Mouse (Mus musculus) hindbrain, embryonic 13.5 days (tissue): ENCODE results near the gene Ercc6l. TPM values are rescaled to one million over a fixed set of nuclear protein-coding genes. Genes with fewer than 3 reads are reported as not detected.
"Not testable (repeated sequence)": the region's sequence is repeated elsewhere in the genome, so short reads cannot be mapped to it uniquely, and the experiment has no call there.

Experiments
- ATAC-seq: fragments of 200-750 bp; cut with Nextera tagmentation; 2 replicates; pipeline ENCODE4 v1.8.0; 2017; ENCODE audit warnings: moderate TSS enrichment; ENCODE audit not compliant: low FRiP score
- H3K27ac ChIP-seq: fragments of 300-500 bp; sonication (generic); 2 replicates; pipeline ENCODE4 v1.5.1; 2015; ENCODE audit warnings: inconsistent platforms, mild to moderate bottlenecking, moderate library complexity
- H3K27me3 ChIP-seq: fragments of 300-500 bp; sonication (generic); 2 replicates; pipeline ENCODE4 v1.6.1; 2015; ENCODE audit warnings: mild to moderate bottlenecking, inconsistent platforms
- H3K36me3 ChIP-seq: fragments of 300-500 bp; sonication (generic); 2 replicates; pipeline ENCODE4 v1.6.1; 2015; ENCODE audit warnings: mild to moderate bottlenecking, inconsistent platforms
- H3K4me1 ChIP-seq: fragments of 300-500 bp; sonication (generic); replicated peaks from 2 replicates; pipeline ENCODE4 v1.6.1; 2015; ENCODE audit warnings: inconsistent platforms
- H3K4me2 ChIP-seq: fragments of 300-500 bp; sonication (generic); 2 replicates; pipeline ENCODE4 v1.6.1; 2015; ENCODE audit warnings: inconsistent platforms, mild to moderate bottlenecking, moderate library complexity
- H3K4me3 ChIP-seq: fragments of 300-500 bp; sonication (generic); 2 replicates; pipeline ENCODE4 v1.5.1; 2015; ENCODE audit warnings: mild to moderate bottlenecking, inconsistent platforms
- H3K9ac ChIP-seq: fragments of 300-500 bp; sonication (generic); 2 replicates; pipeline ENCODE4 v1.6.1; 2015; ENCODE audit warnings: mild to moderate bottlenecking, inconsistent platforms
- H3K9me3 ChIP-seq: fragments of 300-500 bp; sonication (generic); 2 replicates; pipeline ENCODE4 v1.6.1; 2016; ENCODE audit warnings: inconsistent platforms
- WGBS: fragments of 180-500 bp; shearing (Covaris S2); methylation state at CpG from one replicate; pipeline ENCODE4 v1.1.7; 2015; 5-methylcytosine and 5-hydroxymethylcytosine counted together
- polyA plus RNA-seq: library from polyadenylated mRNA; unstranded; fragments of >200 nt; fragmentation: Nextera tagmentation; extraction: Ambion mirVana; gene quantifications from 2 replicates; pipeline ENCODE4 v1.2.1, GENCODE M21; 2015

Gene Ercc6l
- polyA plus RNA-seq, 1 experiment from 2014 or later: 2.7 TPM

GRCm38 (mm10) chrX:102166521-102166920, 9.6 kb upstream of the Ercc6l start:
- Histone ChIP-seq H3K4me2 (no peak overlapping the region), H3K4me1 (peaks cover 12% of the 10 kb centered on the region), H3K4me3 (no peak overlapping the region), H3K9ac (no peak overlapping the region), H3K27me3 (0 out of 2 replicates have a peak, but pooled peaks cover 15% of the 10 kb centered on the region), H3K9me3 (no peaks in the 10 kb centered on the region), H3K36me3 (no peaks in the 10 kb centered on the region), H3K27ac (peak overlapping the region; percentile 66)
- ATAC-seq: no peak
- WGBS: 46% methylated on average over 5 of the region's 5 CpGs

- Histone ChIP-seq H3K9me3 (no peaks in the 10 kb centered on the region), H3K27me3 (0 out of 2 replicates have a peak, but pooled peaks cover 10% of the 10 kb centered on the region), H3K27ac (no peak overlapping the region), H3K36me3 (no peaks in the 10 kb centered on the region), H3K9ac (no peak overlapping the region), H3K4me3 (no peak overlapping the region), H3K4me2 (no peak overlapping the region), H3K4me1 (peaks cover 12% of the 10 kb centered on the region)
- 83% methylated on average over 4 of the region's 4 CpGs for WGBS
- ATAC-seq: no peak
Observed at GRCm38 (mm10) chrX:102163529-102163928, 6.6 kb upstream of the Ercc6l start.

- H3K9me3 ChIP-seq: no peaks in the 10 kb centered on the region
- ATAC-seq: no peak
- no peak overlapping the region for H3K4me2 ChIP-seq
- 0 out of 2 replicates have a peak, but pooled peaks cover 10% of the 10 kb centered on the region for H3K27me3 ChIP-seq
- H3K27ac ChIP-seq: no peak overlapping the region
- H3K4me3 ChIP-seq: no peak overlapping the region
- H3K36me3 ChIP-seq: no peaks in the 10 kb centered on the region
- WGBS: 49% methylated on average over 2 of the region's 2 CpGs
- peaks cover 12% of the 10 kb centered on the region for H3K4me1 ChIP-seq
- no peak overlapping the region for H3K9ac ChIP-seq
Observed at GRCm38 (mm10) chrX:102163096-102163495, 6.2 kb upstream of the Ercc6l start.

- H3K4me1 ChIP-seq: no peaks in the 10 kb centered on the region
- no peaks in the 10 kb centered on the region for H3K27me3 ChIP-seq
- no peak overlapping the region for H3K9ac ChIP-seq
- no peak for ATAC-seq
- no peaks in the 10 kb centered on the region for H3K9me3 ChIP-seq
- H3K4me2 ChIP-seq: no peak overlapping the region
- no peaks in the 10 kb centered on the region for H3K36me3 ChIP-seq
- H3K4me3 ChIP-seq: no peak overlapping the region
- WGBS: 88% methylated on average over 2 of the region's 2 CpGs
- H3K27ac ChIP-seq: no peak overlapping the region
Observed at GRCm38 (mm10) chrX:102160528-102160927, 3.6 kb upstream of the Ercc6l start.

DNA sequence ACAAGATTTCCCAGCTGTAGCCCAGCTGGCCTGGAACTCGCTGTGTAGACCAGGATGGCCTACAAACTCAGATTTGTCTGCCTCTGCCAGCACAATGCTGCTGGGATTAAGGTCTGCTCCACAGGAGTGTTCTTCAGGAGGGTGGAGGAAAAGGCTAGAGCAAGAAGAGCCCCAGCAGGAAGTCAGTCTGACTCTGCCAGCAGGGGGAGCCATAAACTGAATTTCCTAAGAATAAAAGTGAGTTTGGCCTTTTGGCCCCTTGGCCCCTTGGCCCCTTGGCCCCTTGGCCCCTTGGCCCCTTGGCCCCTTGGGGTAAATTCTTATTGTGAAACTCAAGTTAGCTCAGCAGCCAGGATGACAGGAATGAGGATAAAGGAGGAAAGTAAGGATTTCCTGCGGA, 2.9 kb upstream of the Ercc6l start:
- WGBS: 61% methylated on average over 2 of the region's 2 CpGs
- Histone ChIP-seq H3K4me2 (no peak overlapping the region), H3K27me3 (no peaks in the 10 kb centered on the region), H3K27ac (no peak overlapping the region), H3K9me3 (no peaks in the 10 kb centered on the region), H3K36me3 (no peaks in the 10 kb centered on the region), H3K9ac (no peak overlapping the region), H3K4me3 (no peak overlapping the region), H3K4me1 (no peaks in the 10 kb centered on the region)
- no peak for ATAC-seq

GRCm38 (mm10) chrX:102157423-102157791, 516 bp upstream of the Ercc6l start:
- Histone ChIP-seq H3K4me2 (peak overlapping the region; percentile 45), H3K36me3 (no peaks in the 10 kb centered on the region), H3K9me3 (no peaks in the 10 kb centered on the region), H3K27ac (peak overlapping the region; percentile 58), H3K4me1 (no peaks in the 10 kb centered on the region), H3K4me3 (peak overlapping the region; percentile 44), H3K27me3 (no peaks in the 10 kb centered on the region), H3K9ac (peak overlapping the region; percentile 60)
- no peak for ATAC-seq
- 56% methylated on average over 5 of the region's 5 CpGs for WGBS

DNA sequence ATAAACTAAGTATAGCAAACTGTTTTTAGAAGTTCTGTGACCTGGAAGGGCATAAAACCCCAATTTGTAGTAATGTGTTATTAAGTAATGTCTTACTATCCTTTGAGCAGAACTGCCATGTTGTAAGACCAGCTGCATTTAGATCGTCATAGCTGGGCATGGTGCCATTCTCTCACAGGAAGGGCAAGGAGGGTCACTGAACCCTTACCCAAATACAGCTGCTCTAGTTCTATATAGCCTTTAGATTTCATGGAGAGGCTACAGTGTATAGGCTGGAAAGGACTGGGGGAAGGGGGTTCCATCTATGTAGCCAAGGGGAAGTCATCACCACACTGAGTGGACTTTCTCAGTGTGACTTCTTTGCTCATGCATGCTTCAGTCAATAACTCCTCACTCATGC, 15.7 kb downstream of the Ercc6l start:
- H3K36me3 ChIP-seq: no peaks in the 10 kb centered on the region
- no peak overlapping the region for H3K27ac ChIP-seq
- H3K4me3 ChIP-seq: no peak overlapping the region
- H3K27me3 ChIP-seq: 0 out of 2 replicates have a peak, but pooled peaks cover under 1% of the 10 kb centered on the region
- H3K9me3 ChIP-seq: no peaks in the 10 kb centered on the region
- no peak overlapping the region for H3K4me2 ChIP-seq
- H3K4me1 ChIP-seq: no peaks in the 10 kb centered on the region
- 71% methylated on average over 1 of the region's 1 CpGs for WGBS
- ATAC-seq: no peak
- H3K9ac ChIP-seq: no peak overlapping the region

DNA sequence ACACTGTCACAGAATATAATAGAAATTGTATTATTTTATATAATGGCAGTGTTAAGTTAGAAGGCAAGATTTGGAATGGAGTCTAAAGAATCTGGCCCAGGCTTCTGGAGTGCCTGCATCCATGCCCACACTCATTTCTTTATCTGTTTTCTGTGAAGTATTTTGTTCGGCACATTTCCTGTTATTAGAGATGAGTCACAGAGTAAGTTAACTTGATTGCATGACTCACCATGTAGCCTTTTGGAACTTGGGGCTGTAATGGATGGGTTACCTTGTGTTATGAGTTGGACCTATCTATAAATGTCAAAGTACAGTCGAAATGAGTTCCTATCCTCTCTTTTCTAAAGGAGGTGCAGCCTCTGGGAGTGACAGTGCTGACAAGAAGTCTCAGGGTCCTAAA, 35.6 kb downstream of the Ercc6l start:
- no peak overlapping the region for H3K9ac ChIP-seq
- no peaks in the 10 kb centered on the region for H3K27me3 ChIP-seq
- H3K9me3 ChIP-seq: no peaks in the 10 kb centered on the region
- H3K27ac ChIP-seq: no peak overlapping the region
- peaks cover 28% of the 10 kb centered on the region for H3K36me3 ChIP-seq
- ATAC-seq: no peak
- H3K4me2 ChIP-seq: no peak overlapping the region
- H3K4me3 ChIP-seq: no peak overlapping the region
- peaks cover 5% of the 10 kb centered on the region for H3K4me1 ChIP-seq
- WGBS: 91% methylated on average over 2 of the region's 2 CpGs

DNA sequence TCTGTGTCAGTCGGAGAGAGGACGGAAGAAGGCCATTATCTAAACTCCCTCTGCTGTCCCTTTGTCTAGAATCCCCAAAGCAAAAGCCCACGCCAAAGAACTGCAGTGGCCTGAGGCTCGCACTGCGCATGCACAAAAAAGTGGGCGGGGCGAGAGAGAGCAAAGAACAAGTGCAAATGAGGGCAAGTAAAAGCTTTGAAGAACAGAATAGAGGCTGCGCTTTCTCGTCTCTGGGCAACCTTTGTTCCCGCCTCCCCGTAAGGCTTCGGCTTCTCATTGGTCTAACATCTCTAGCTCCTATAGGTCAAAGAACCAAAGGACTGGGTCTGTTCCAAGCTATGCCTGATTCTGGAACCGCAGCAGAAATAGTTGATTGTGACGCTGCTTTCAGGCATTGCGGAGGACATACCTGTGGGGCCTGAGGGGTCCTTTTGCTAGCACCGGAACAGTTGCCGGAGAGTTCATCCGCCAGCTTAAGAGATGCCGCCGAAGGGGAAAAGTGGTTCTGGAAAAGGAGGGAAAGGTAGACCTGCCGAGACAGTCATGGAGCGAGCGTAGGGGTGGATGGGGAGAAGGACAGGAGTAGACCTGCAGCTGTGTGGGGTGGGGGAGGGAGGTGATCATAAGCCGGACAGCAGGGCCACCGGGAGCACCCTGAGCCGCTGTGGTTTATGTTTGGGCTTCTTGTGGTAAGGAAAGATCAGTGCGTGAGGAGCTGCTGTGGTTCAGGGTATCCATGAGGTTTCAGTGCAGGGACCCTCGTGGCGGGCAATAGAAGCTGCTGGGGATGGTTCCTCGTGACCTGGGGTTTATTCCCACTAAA, 37.6 kb downstream of the Ercc6l start, which contains the start of gene Pin4:
TSS of gene Pin4 (plus strand) at position 406 of the 823 bp plus-strand sequence.
- ATAC-seq: peak; percentile 99
- Histone ChIP-seq H3K9me3 (no peaks in the 10 kb centered on the region), H3K36me3 (peaks cover 12% of the 10 kb centered on the region), H3K4me3 (peak within 1 kb of the TSS; percentile 62), H3K4me1 (peaks cover 10% of the 10 kb centered on the region), H3K4me2 (peak within 1 kb of the TSS; percentile 62), H3K27me3 (no peaks in the 10 kb centered on the region), H3K9ac (peak within 1 kb of the TSS; percentile 73), H3K27ac (peak within 1 kb of the TSS; percentile 73)
- 16% methylated on average over 30 of the region's 30 CpGs for WGBS

GRCm38 (mm10) chrX:102115676-102116075, 41.2 kb downstream of the Ercc6l start:
- ATAC-seq: no peak
- Histone ChIP-seq H3K9ac (no peak overlapping the region), H3K4me1 (peaks cover 10% of the 10 kb centered on the region), H3K4me3 (no peak overlapping the region), H3K27me3 (peaks cover 5% of the 10 kb centered on the region; the same call in 1 of the 2 replicates), H3K9me3 (no peaks in the 10 kb centered on the region), H3K36me3 (no peaks in the 10 kb centered on the region), H3K27ac (peak overlapping the region; percentile 83), H3K4me2 (no peak overlapping the region)
- 29% methylated on average over 4 of the region's 4 CpGs for WGBS

DNA sequence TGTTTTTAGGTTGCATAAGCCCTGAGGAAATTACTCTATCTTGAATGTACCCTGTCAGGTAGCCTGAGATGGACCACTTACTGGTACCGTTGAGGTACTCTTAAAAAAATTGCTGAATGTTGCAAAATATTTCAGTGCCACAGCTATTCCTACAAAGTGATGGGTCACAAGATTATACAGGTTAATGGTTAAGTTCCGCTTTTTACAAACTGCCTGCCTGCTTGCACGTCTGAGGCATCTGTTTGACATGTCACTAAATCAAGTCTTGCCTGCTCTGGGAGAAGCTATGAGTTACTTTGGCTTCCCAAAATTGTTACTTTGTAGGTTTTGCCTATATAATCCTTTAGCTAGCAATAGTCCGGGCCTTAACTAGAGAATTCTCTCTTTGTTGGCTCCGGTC, 47.5 kb downstream of the Ercc6l start:
- not testable (repeated sequence) for H3K27ac ChIP-seq, H3K4me3 ChIP-seq, H3K4me2 ChIP-seq, H3K4me1 ChIP-seq, H3K9me3 ChIP-seq, H3K36me3 ChIP-seq, ATAC-seq, H3K9ac ChIP-seq
- peaks cover 10% of the 10 kb centered on the region; the same call in 1 of the 2 replicates for H3K27me3 ChIP-seq
- 79% methylated on average over 5 of the region's 5 CpGs for WGBS

DNA sequence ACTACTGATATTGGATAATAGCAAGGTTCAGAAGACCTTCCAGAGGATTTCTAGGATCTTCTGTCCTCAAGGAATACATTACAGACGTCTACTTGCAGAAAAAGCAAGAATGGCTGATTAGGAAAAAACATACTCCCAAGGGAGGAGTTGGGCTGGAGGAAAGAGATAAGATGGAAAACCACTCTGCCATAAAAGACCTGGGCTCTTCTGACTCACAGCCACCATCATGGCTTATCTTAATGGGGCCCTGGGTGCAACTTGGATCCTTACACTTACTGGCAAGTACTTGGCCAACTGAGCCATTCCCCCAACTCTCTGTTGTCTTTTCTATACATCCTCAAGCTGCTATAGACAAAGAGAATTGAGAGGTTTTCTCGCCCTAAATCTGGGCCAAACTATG, 53.1 kb downstream of the Ercc6l start:
- 66% methylated on average over 2 of the region's 2 CpGs for WGBS
- not testable (repeated sequence) for H3K9me3 ChIP-seq, H3K4me1 ChIP-seq, H3K9ac ChIP-seq, H3K36me3 ChIP-seq, H3K27ac ChIP-seq, H3K27me3 ChIP-seq, H3K4me3 ChIP-seq, ATAC-seq, H3K4me2 ChIP-seq

- Histone ChIP-seq H3K4me2 (no peak overlapping the region), H3K9ac (no peak overlapping the region), H3K27ac (no peak overlapping the region), H3K4me3 (no peak overlapping the region), H3K27me3 (no peaks in the 10 kb centered on the region), H3K36me3 (no peaks in the 10 kb centered on the region), H3K9me3 (no peaks in the 10 kb centered on the region), H3K4me1 (no peaks in the 10 kb centered on the region; the same call in 1 of the 2 replicates)
- WGBS: 67% methylated on average over 7 of the region's 7 CpGs
- no peak for ATAC-seq
Observed at GRCm38 (mm10) chrX:102101886-102102285, 55.0 kb downstream of the Ercc6l start.
